Mouse (Mus musculus) layer of hippocampus, adult 6 months (tissue): ENCODE data around the gene Tmtc3. TPM values are rescaled to one million over a fixed set of nuclear protein-coding genes. Genes with fewer than 3 reads are reported as not detected.

Source experiments
- long read RNA-seq, 2 experiments: library from polyadenylated mRNA; unstranded; transcript quantifications; one replicate each; pipeline ENCODE4 v2.0.0; 2019 to 2020
- polyA plus RNA-seq: library from polyadenylated mRNA; unstranded; fragments of <200 nt; fragmentation: Nextera tagmentation; gene quantifications from 2 replicates; pipeline ENCODE4 v1.2.3, GENCODE M21; 2021

The Tmtc3 gene
- 5.2 and 7.5 TPM in 2 replicates for polyA plus RNA-seq
- long read RNA-seq, experiment 1, full-length matches to known transcripts: 5 of 7 reads
- long read RNA-seq, experiment 1, partial matches to known transcripts: 1 of 7 reads
- long read RNA-seq, experiment 1, other reads (novel, unspliced or antisense): 1 of 7 reads
- long read RNA-seq, experiment 2, full-length matches to known transcripts: 5 of 13 reads
- long read RNA-seq, experiment 2, partial matches to known transcripts: 3 of 13 reads
- long read RNA-seq, experiment 2, other reads (novel, unspliced or antisense): 5 of 13 reads

GRCm38 (mm10) chr10:100487097-100487978, at the start of gene Tmtc3, which contains the start of gene Cep290:
TSS of gene Tmtc3 (minus strand) at chr10:100487350.
TSS of gene Cep290 (plus strand) at chr10:100487558.

Other genes with a start within 250 kb of the Tmtc3 start
- not detected in 2 replicates for gene Gm4301, start 151.7 kb downstream of the Tmtc3 start, polyA plus RNA-seq
- not detected in 2 replicates for gene Gm4302, start 146.5 kb downstream of the Tmtc3 start, polyA plus RNA-seq
- gene Gm4303, start 141.4 kb downstream of the Tmtc3 start, polyA plus RNA-seq: not detected in 2 replicates
- not detected in 2 replicates for gene Gm4305, start 136.3 kb downstream of the Tmtc3 start, polyA plus RNA-seq
- gene Gm4307, start 126.0 kb downstream of the Tmtc3 start, polyA plus RNA-seq: not detected in 2 replicates
- not detected in 2 replicates for gene Gm4312, start 104.8 kb downstream of the Tmtc3 start, polyA plus RNA-seq
- 3.3 and 4.0 TPM in 2 replicates for gene Cep290, start 208 bp upstream of the Tmtc3 start, polyA plus RNA-seq
- gene 4930430F08Rik, start 103.1 kb upstream of the Tmtc3 start, polyA plus RNA-seq: 16.8 and 20.6 TPM in 2 replicates
- gene 1700017N19Rik, start 103.1 kb upstream of the Tmtc3 start, polyA plus RNA-seq: not detected in 2 replicates